Mouse (Mus musculus) MEL (cell line): ENCODE results near the gene Acox2. TPM values are rescaled to one million over a fixed set of nuclear protein-coding genes. Genes with fewer than 3 reads are reported as not detected.

ENCODE experiments used
- DNase-seq: peaks from one replicate; pipeline ENCODE4 v3.0.0; 2011; ENCODE audit warnings: low read depth, low spot score
- H3K27ac ChIP-seq: 2 replicates; pipeline ENCODE4 v1.5.1; 2012; ENCODE audit warnings: low read depth, mild to moderate bottlenecking, control low read depth, low read length, moderate library complexity; ENCODE audit not compliant: control insufficient read depth
- H3K27me3 ChIP-seq, 2 experiments: fragments of 150-350 bp in 1 of 2; sonication (generic) in 1 of 2; 2 replicates each; pipeline ENCODE4 v1.6.1; 2012; ENCODE audit warnings: low read length in 2 of 2, mild to moderate bottlenecking in 2 of 2, improper control_type of control experiment in 1 of 2, moderate library complexity in 1 of 2; ENCODE audit not compliant: insufficient read depth in 2 of 2, control insufficient read depth in 1 of 2
- H3K36me3 ChIP-seq, 2 experiments: 2 replicates each; pipeline ENCODE4 v1.6.1; 2012 to 2014; ENCODE audit warnings: low read length in 2 of 2, improper control_type of control experiment in 1 of 2, inconsistent platforms in 1 of 2, mild to moderate bottlenecking in 1 of 2; ENCODE audit not compliant: insufficient read depth in 2 of 2, control insufficient read depth in 1 of 2
- H3K4me1 ChIP-seq, 2 experiments: fragments of 150-350 bp in 1 of 2; sonication (generic) in 1 of 2; 2 replicates each; pipeline ENCODE4 v1.6.1; 2012; ENCODE audit warnings: low read length in 2 of 2, improper control_type of control experiment in 1 of 2, mild to moderate bottlenecking in 1 of 2; ENCODE audit not compliant: insufficient read depth in 2 of 2, control insufficient read depth in 1 of 2
- H3K4me3 ChIP-seq, 2 experiments: fragments of 150-350 bp in 1 of 2; sonication (generic) in 1 of 2; 2 replicates each; pipeline ENCODE4 v1.5.1; 2012; ENCODE audit warnings: low read depth in 2 of 2, low read length in 2 of 2, mild to moderate bottlenecking in 2 of 2, moderate library complexity in 2 of 2, control low read depth in 1 of 2, improper control_type of control experiment in 1 of 2; ENCODE audit not compliant: control insufficient read depth in 1 of 2, insufficient read depth in 1 of 2
- H3K79me2 ChIP-seq: 2 replicates; pipeline ENCODE4 v1.6.1; 2012; ENCODE audit warnings: mild to moderate bottlenecking, low read length, moderate library complexity; ENCODE audit not compliant: control insufficient read depth, poor library complexity, insufficient read depth
- H3K9ac ChIP-seq: 2 replicates; pipeline ENCODE4 v1.6.1; 2012; ENCODE audit warnings: low read depth, mild to moderate bottlenecking, control low read depth, low read length, moderate library complexity; ENCODE audit not compliant: control insufficient read depth, poor library complexity, severe bottlenecking
- H3K9me3 ChIP-seq: fragments of 150-350 bp; sonication (generic); replicated peaks from 2 replicates; pipeline ENCODE4 v1.6.1; 2012; ENCODE audit warnings: mild to moderate bottlenecking, low read length, improper control_type of control experiment, moderate library complexity; ENCODE audit not compliant: insufficient read depth
- CHD1 ChIP-seq: IDR thresholded peaks from 2 replicates; pipeline ENCODE4 v1.6.1; 2012; ENCODE audit warnings: low read depth, mild to moderate bottlenecking, inconsistent platforms, low read length, improper control_type of control experiment
- CTCF ChIP-seq, 3 experiments: IDR thresholded peaks in 2 of 3; conservative IDR thresholded peaks in 1 of 3; 2 replicates each; pipeline ENCODE4 v1.5.1; 2011 to 2012; ENCODE audit warnings: low read length in 3 of 3, low read depth in 2 of 3, mild to moderate bottlenecking in 2 of 3, improper control_type of control experiment in 1 of 3, inconsistent platforms in 1 of 3, mixed read lengths in 1 of 3, moderate library complexity in 1 of 3; ENCODE audit not compliant: control insufficient read depth in 1 of 3, insufficient read depth in 1 of 3, poor library complexity in 1 of 3, severe bottlenecking in 1 of 3
- E2F4 ChIP-seq: IDR thresholded peaks from 2 replicates; pipeline ENCODE4 v1.6.1; 2011; ENCODE audit warnings: low read depth, low read length, improper control_type of control experiment, borderline replicate concordance
- EP300 ChIP-seq, 2 experiments: IDR thresholded peaks; 2 replicates each; pipeline ENCODE4 v1.6.1; 2011; ENCODE audit warnings: improper control_type of control experiment in 2 of 2, low read length in 2 of 2, low read depth in 1 of 2, mild to moderate bottlenecking in 1 of 2
- GATA1 ChIP-seq: IDR thresholded peaks from 2 replicates; pipeline ENCODE4 v1.6.1; 2011; ENCODE audit warnings: low read depth, low read length, improper control_type of control experiment
- KAT2A ChIP-seq: conservative IDR thresholded peaks from 2 replicates; pipeline ENCODE4 v1.6.1; 2012; ENCODE audit warnings: low read depth, low read length, improper control_type of control experiment, inconsistent platforms
- MEF2A ChIP-seq: IDR thresholded peaks from 2 replicates; pipeline ENCODE4 v1.6.1; 2014; ENCODE audit warnings: low read depth, mild to moderate bottlenecking, inconsistent platforms, low read length, improper control_type of control experiment; ENCODE audit not compliant: poor library complexity, insufficient replicate concordance, severe bottlenecking; ENCODE audit errors: extremely low read depth
- MXI1 ChIP-seq: IDR thresholded peaks from 2 replicates; pipeline ENCODE4 v1.6.1; 2011; ENCODE audit warnings: mild to moderate bottlenecking, low read depth, low read length, improper control_type of control experiment
- MYB ChIP-seq: IDR thresholded peaks from 2 replicates; pipeline ENCODE4 v1.6.1; 2011; ENCODE audit warnings: mild to moderate bottlenecking, low read depth, low read length, improper control_type of control experiment
- MYC ChIP-seq: IDR thresholded peaks from 2 replicates; pipeline ENCODE4 v1.6.1; 2011; ENCODE audit warnings: low read depth, mild to moderate bottlenecking, low read length, improper control_type of control experiment, moderate library complexity
- NELFE ChIP-seq: IDR thresholded peaks from 2 replicates; pipeline ENCODE4 v1.6.1; 2011; ENCODE audit warnings: low read depth, low read length, improper control_type of control experiment
- NRF1 ChIP-seq: IDR thresholded peaks from 2 replicates; pipeline ENCODE4 v1.6.1; 2014; ENCODE audit warnings: low read depth, mild to moderate bottlenecking, inconsistent platforms, low read length, improper control_type of control experiment, moderate library complexity; ENCODE audit not compliant: poor library complexity, insufficient read depth, severe bottlenecking
- RAD21 ChIP-seq: IDR thresholded peaks from 2 replicates; pipeline ENCODE4 v1.6.1; 2011; ENCODE audit warnings: mild to moderate bottlenecking, low read depth, low read length, improper control_type of control experiment
- RCOR1 ChIP-seq: IDR thresholded peaks from 2 replicates; pipeline ENCODE4 v1.6.1; 2012; ENCODE audit warnings: low read depth, mild to moderate bottlenecking, inconsistent platforms, low read length, improper control_type of control experiment
- SMC3 ChIP-seq: IDR thresholded peaks from 2 replicates; pipeline ENCODE4 v1.6.1; 2011; ENCODE audit warnings: low read depth, low read length, improper control_type of control experiment
- TBP ChIP-seq: IDR thresholded peaks from 2 replicates; pipeline ENCODE4 v1.8.0; 2011; ENCODE audit warnings: low read depth, low read length, improper control_type of control experiment
- UBTF ChIP-seq: IDR thresholded peaks from 2 replicates; pipeline ENCODE4 v1.6.1; 2012; ENCODE audit warnings: low read depth, mild to moderate bottlenecking, inconsistent platforms, low read length, improper control_type of control experiment, moderate library complexity, borderline replicate concordance; ENCODE audit not compliant: insufficient read depth
- USF1 ChIP-seq: IDR thresholded peaks from 2 replicates; pipeline ENCODE4 v1.6.1; 2014; ENCODE audit warnings: low read depth, mild to moderate bottlenecking, inconsistent platforms, low read length, improper control_type of control experiment, moderate library complexity
- USF2 ChIP-seq, 2 experiments: IDR thresholded peaks; 2 replicates each; pipeline ENCODE4 v1.6.1; 2011 to 2012; ENCODE audit warnings: improper control_type of control experiment in 2 of 2, low read length in 2 of 2, borderline replicate concordance in 1 of 2, inconsistent platforms in 1 of 2, low read depth in 1 of 2, mild to moderate bottlenecking in 1 of 2; ENCODE audit not compliant: insufficient read depth in 1 of 2
- ZC3H11A ChIP-seq: IDR thresholded peaks from 2 replicates; pipeline ENCODE4 v1.6.1; 2012; ENCODE audit warnings: low read depth, mild to moderate bottlenecking, inconsistent platforms, low read length, improper control_type of control experiment
- ZKSCAN1 ChIP-seq: IDR thresholded peaks from 2 replicates; pipeline ENCODE4 v1.6.1; 2012; ENCODE audit warnings: low read depth, mild to moderate bottlenecking, inconsistent platforms, low read length, improper control_type of control experiment, moderate library complexity
- ZMIZ1 ChIP-seq: IDR thresholded peaks from 2 replicates; pipeline ENCODE4 v1.6.1; 2012; ENCODE audit warnings: low read depth, mild to moderate bottlenecking, inconsistent platforms, low read length, improper control_type of control experiment, moderate library complexity
- ZNF384 ChIP-seq: IDR thresholded peaks from 2 replicates; pipeline ENCODE4 v1.6.1; 2012; ENCODE audit warnings: low read depth, mild to moderate bottlenecking, inconsistent platforms, low read length, improper control_type of control experiment
- polyA plus RNA-seq, 2 experiments: library from polyadenylated mRNA; stranded (reverse) in 1 of 2; unstranded in 1 of 2; fragments of >175 nt in 1 of 2; fragments of >200 nt in 1 of 2; gene quantifications; 2 replicates each; pipeline versions ENCODE4 v1.2.1 to v1.2.4; 2012; ENCODE audit warnings: low replicate concordance in 2 of 2, low read depth in 1 of 2; ENCODE audit not compliant: insufficient read length in 2 of 2, insufficient read depth in 1 of 2, missing spikeins in 1 of 2
- total RNA-seq: library from RNA; depleted of rRNA; stranded (reverse); fragments of 300-350 nt; gene quantifications from 2 replicates; pipeline ENCODE4 v1.2.3, GENCODE M21; 2012

Gene Acox2
- total and polyA plus RNA-seq, 3 experiments = 0.43 TPM; not detected in 2

DNA sequence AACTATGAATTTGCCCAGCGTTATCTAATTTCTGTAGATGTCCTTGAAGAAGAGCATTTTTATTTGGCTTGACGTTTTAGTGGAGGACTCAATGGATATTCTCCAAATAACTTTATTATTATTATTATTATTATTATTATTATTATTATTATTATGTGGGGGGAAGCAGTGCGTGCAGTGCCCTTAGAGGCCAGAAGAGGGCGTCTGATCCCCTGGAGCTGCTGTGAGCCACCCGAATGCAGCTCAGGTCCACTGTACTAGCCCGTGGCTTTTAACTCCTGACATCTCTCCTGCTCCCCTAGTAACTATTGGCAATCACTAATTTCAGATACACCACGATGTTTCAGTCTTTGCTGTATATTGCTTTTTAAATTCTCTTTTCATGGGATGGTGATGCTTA, 38.8 kb downstream of the Acox2 start:
- peaks cover 1% of the 10 kb centered on the region; the same call in 1 of the 2 replicates for H3K79me2 ChIP-seq
- no peak overlapping the region for H3K9ac ChIP-seq
- H3K4me3 ChIP-seq = no peak overlapping the region
- no peaks in the 10 kb centered on the region for H3K27me3 ChIP-seq
- peaks cover 2 to 5% of the 10 kb centered on the region in 2 experiments; a peak in 2 of 4 replicates for H3K4me1 ChIP-seq
- H3K27ac ChIP-seq = no peak overlapping the region
- DNase-seq = peak; percentile 47
- no peaks in the 10 kb centered on the region for H3K9me3 ChIP-seq
- H3K36me3 ChIP-seq = peaks cover 0 to 16% of the 10 kb centered on the region in 2 experiments; a peak in 2 of 4 replicates
- peak; percentile 32 for TF ChIP-seq ZC3H11A
- TF ChIP-seq E2F4 = no peak
- TF ChIP-seq SMC3 = peak; percentile 60
- TF ChIP-seq CTCF (IDR thresholded peaks at IDR 0.05 in 2 of 3, conservative IDR thresholded peaks at IDR 0.05 in 1 of 3; ENCODE audit: control insufficient read depth in 1 of 3, insufficient read depth in 1 of 3, low read depth in 2 of 3, low read length in 3 of 3, poor library complexity in 1 of 3, severe bottlenecking in 1 of 3) = peak; percentile 53 to 83 (median 66)
- no peak for TF ChIP-seq TBP
- TF ChIP-seq RAD21 = peak; percentile 41
- TF ChIP-seq MXI1 = no peak
- TF ChIP-seq KAT2A = no peak
- no peak for TF ChIP-seq NELFE

DNA sequence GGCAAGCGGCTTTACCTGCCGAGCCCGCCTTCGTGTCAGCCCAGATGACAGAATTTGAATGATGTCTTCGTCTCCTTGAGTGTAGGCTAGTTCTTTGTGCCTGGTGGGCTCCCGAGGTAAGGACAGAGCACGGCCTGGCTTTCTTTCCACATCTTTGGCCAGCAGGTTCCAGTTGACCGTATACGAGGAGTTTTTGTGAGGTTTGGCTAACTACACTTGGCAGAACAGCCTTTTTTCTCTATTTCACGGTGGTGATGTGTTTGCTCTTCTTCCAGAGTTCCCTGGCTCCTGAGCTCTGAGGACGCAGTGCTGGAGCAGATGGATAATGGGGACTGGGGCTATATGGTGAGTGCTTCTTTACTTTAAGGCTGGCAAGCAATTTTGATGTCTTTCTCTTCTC, 39.3 kb downstream of the Acox2 start:
- Histone ChIP-seq H3K4me3 (no peak overlapping the region), H3K9ac (no peak overlapping the region), H3K36me3 (peaks cover 0 to 16% of the 10 kb centered on the region in 2 experiments; a peak in 2 of 4 replicates), H3K27ac (no peak overlapping the region), H3K27me3 (no peaks in the 10 kb centered on the region), H3K4me1 (peaks cover 2 to 5% of the 10 kb centered on the region in 2 experiments; a peak in 2 of 4 replicates), H3K9me3 (no peaks in the 10 kb centered on the region), H3K79me2 (peaks cover 2% of the 10 kb centered on the region)
- DNase-seq = no peak
- TF ChIP-seq GATA1 (no peak), MYC (no peak), UBTF (no peak), ZKSCAN1 (no peak), ZNF384 (no peak), KAT2A (no peak), RCOR1 (no peak), EP300 (IDR thresholded peaks at IDR 0.05; ENCODE audit: low read depth in 1 of 2, low read length in 2 of 2) (no peak), MEF2A (no peak), RAD21 (no peak), CHD1 (no peak), NRF1 (no peak), CTCF (IDR thresholded peaks at IDR 0.05 in 2 of 3, conservative IDR thresholded peaks at IDR 0.05 in 1 of 3; ENCODE audit: control insufficient read depth in 1 of 3, insufficient read depth in 1 of 3, low read depth in 2 of 3, low read length in 3 of 3, poor library complexity in 1 of 3, severe bottlenecking in 1 of 3) (no peak), MYB (no peak), USF2 (IDR thresholded peaks at IDR 0.05; ENCODE audit: borderline replicate concordance in 1 of 2, insufficient read depth in 1 of 2, low read depth in 1 of 2, low read length in 2 of 2) (no peak), ZMIZ1 (no peak), USF1 (no peak)
